Comparison of ENCODE assay signal across 10 mouse cellular contexts in the genomic region with DNA sequence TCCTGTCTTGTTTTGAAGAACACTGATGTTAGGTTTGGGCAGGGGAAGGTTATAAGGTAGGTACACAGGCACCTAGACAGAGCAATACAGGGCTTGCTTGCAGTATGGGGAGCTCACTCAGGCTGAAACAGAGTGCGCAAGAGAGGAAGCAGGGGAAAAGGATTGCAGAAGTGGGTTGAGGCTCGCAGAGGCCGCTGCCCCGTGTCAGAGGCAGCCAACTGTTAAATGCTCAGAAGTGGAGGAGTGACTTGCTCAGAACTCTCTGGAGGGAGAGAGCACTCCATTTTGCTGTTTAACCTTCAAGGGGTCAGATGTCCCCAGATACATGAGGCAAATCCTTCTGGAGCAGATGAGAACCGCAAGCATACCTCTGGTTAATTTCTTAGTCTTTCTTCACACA.
DNase-seq lines count a peak whose midpoint lies in the region; ATAC-seq and TF ChIP-seq lines count a peak whose summit lies in the region.
"Had no signal": no experiment of that assay in that cellular context is flagged by ENCODE, and none has a peak within 500 bp of the region (broad histone marks: within the 10 kb centered on the region; RNA-seq: fewer than 3 reads in every experiment).

No protein-coding gene starts in this region.

- H3K4me1 ChIP-seq in heart, embryonic 15.5 days (replicated peaks) = 0 out of 2 replicates have a peak, but pooled peaks cover 2% of the 10 kb centered on the region
- no peaks in the 10 kb centered on the region for H3K4me1 ChIP-seq in stomach, postnatal 0 days (replicated peaks; ENCODE audit: control insufficient read depth, insufficient read depth)
- peaks cover 16% of the 10 kb centered on the region for H3K4me1 ChIP-seq in embryonic facial prominence, embryonic 10.5 days
- H3K4me1 ChIP-seq: embryonic facial prominence, embryonic 15.5 days had no signal

- no peak for DNase-seq in heart, postnatal 25 days (ENCODE audit: low spot score)
- peak; percentile 4 for DNase-seq in thymus, postnatal 25 days
- no peak for DNase-seq in thymus, postnatal 36 days
- DNase-seq in stomach, postnatal 0 days (ENCODE audit: low spot score) = no peak
- no peak for DNase-seq in left cerebral cortex, postnatal 14 days (ENCODE audit: low spot score in 2 of 2)
- no peak for DNase-seq in embryonic facial prominence, embryonic 10.5 days (ENCODE audit: low spot score)
- DNase-seq: heart, postnatal 4 days had no signal

- no peak for TF ChIP-seq CTCF in stomach, postnatal 0 days (IDR thresholded peaks at IDR 0.05; ENCODE audit: low read depth)

- ATAC-seq in heart, embryonic 15.5 days (replicated peaks; ENCODE audit: insufficient number of reproducible peaks, insufficient read depth, low FRiP score, low read depth) = no peak
- 0 out of 2 replicates have a peak, but pooled peaks have one; percentile 24 for ATAC-seq in stomach, postnatal 0 days (ENCODE audit: low FRiP score, low TSS enrichment)

- TF ChIP-seq EP300 in stomach, postnatal 0 days (optimal IDR thresholded peaks at IDR 0.05) = no peak

- no peaks in the 10 kb centered on the region for H3K9me3 ChIP-seq in heart, embryonic 15.5 days (replicated peaks)
- H3K9me3 ChIP-seq in stomach, postnatal 0 days (ENCODE audit: control insufficient read depth, low read length) = no peaks in the 10 kb centered on the region
- no peaks in the 10 kb centered on the region for H3K9me3 ChIP-seq in embryonic facial prominence, embryonic 10.5 days
- H3K9me3 ChIP-seq: embryonic facial prominence, embryonic 15.5 days had no signal

- no peaks in the 10 kb centered on the region for H3K36me3 ChIP-seq in heart, embryonic 15.5 days
- peaks cover 34% of the 10 kb centered on the region for H3K36me3 ChIP-seq in macrophage (ENCODE audit: inconsistent target)
- H3K36me3 ChIP-seq in stomach, postnatal 0 days (ENCODE audit: control insufficient read depth, insufficient read depth, low read length) = no peaks in the 10 kb centered on the region
- no peaks in the 10 kb centered on the region for H3K36me3 ChIP-seq in embryonic facial prominence, embryonic 10.5 days (replicated peaks)
- H3K36me3 ChIP-seq: embryonic facial prominence, embryonic 15.5 days had no signal

- H3K79me2 ChIP-seq in macrophage (ENCODE audit: inconsistent target) = peaks cover 12% of the 10 kb centered on the region; the same call in 1 of the 2 replicates

- intact Hi-C loops in heart, postnatal 25 days (cut with DNase I) = no loop called here
- intact Hi-C loops in left cerebral cortex, postnatal 14 days (cut with DNase I) = no loop called here

- no peaks in the 10 kb centered on the region for H3K27me3 ChIP-seq in heart, embryonic 15.5 days
- H3K27me3 ChIP-seq in stomach, postnatal 0 days (ENCODE audit: control insufficient read depth, insufficient read depth, low read length) = no peaks in the 10 kb centered on the region
- no peaks in the 10 kb centered on the region for H3K27me3 ChIP-seq in embryonic facial prominence, embryonic 10.5 days (replicated peaks; ENCODE audit: low read depth, poor library complexity, severe bottlenecking)
- H3K27me3 ChIP-seq: embryonic facial prominence, embryonic 15.5 days had no signal

- H3K9ac ChIP-seq in heart, embryonic 15.5 days = no peak overlapping the region
- no peak overlapping the region for H3K9ac ChIP-seq in stomach, postnatal 0 days (ENCODE audit: low read length)
- H3K9ac ChIP-seq: embryonic facial prominence, embryonic 15.5 days had no signal

- H3K27ac ChIP-seq in heart, embryonic 15.5 days = peak overlapping the region; percentile 3; the same call in 1 of the 2 replicates
- peak overlapping the region; percentile 53 for H3K27ac ChIP-seq in macrophage
- peak overlapping the region; percentile 14; the same call in 1 of the 2 replicates for H3K27ac ChIP-seq in stomach, postnatal 0 days (replicated peaks)
- H3K27ac ChIP-seq in embryonic facial prominence, embryonic 10.5 days (replicated peaks) = no peak overlapping the region
- H3K27ac ChIP-seq: embryonic facial prominence, embryonic 15.5 days had no signal

- no peak overlapping the region for H3K4me3 ChIP-seq in heart, embryonic 15.5 days
- H3K4me3 ChIP-seq in macrophage (ENCODE audit: inconsistent target) = no peak overlapping the region
- H3K4me3 ChIP-seq in stomach, postnatal 0 days (ENCODE audit: low read depth, low read length) = no peak overlapping the region
- no peak overlapping the region for H3K4me3 ChIP-seq in embryonic facial prominence, embryonic 10.5 days
- H3K4me3 ChIP-seq: embryonic facial prominence, embryonic 15.5 days had no signal

- no peak overlapping the region for H3K4me2 ChIP-seq in heart, embryonic 15.5 days
- no peak overlapping the region for H3K4me2 ChIP-seq in stomach, postnatal 0 days (replicated peaks; ENCODE audit: low read depth)
- H3K4me2 ChIP-seq: embryonic facial prominence, embryonic 15.5 days had no signal

- 50% methylated on average over 5 of the region's 5 CpGs for WGBS in heart, embryonic 15.5 days
- WGBS in macrophage (ENCODE audit: missing documents) = 11% methylated on average over 3 of the region's 5 CpGs
- 64% methylated on average over 5 of the region's 5 CpGs for WGBS in stomach, postnatal 0 days
- 67% methylated on average over 5 of the region's 5 CpGs for WGBS in embryonic facial prominence, embryonic 10.5 days
